Mouse (Mus musculus): Measurements from ENCODE around the gene Agr3. TPM values are rescaled to one million over a fixed set of nuclear protein-coding genes. Genes with fewer than 3 reads are reported as not detected.

Agr3 gene
- polyA plus RNA-seq (2011; ENCODE audit: insufficient read length, low read depth, missing spikeins), result not detected in 2 replicates

GRCm38 (mm10) chr12:35925402-35925801, at the start of gene Agr3:
TSS of gene Agr3 (plus strand) at chr12:35925620.
- H3K27ac ChIP-seq (ENCODE audit: insufficient read depth, low read length), result no peak within 1 kb of the TSS
- H3K4me1 ChIP-seq (ENCODE audit: control insufficient read depth, insufficient read depth, low read length), result no peaks in the 10 kb centered on the region
- no peak for TF ChIP-seq POLR2A (IDR thresholded peaks at IDR 0.05; ENCODE audit: low read depth, low read length)
- TF ChIP-seq CTCF (IDR thresholded peaks at IDR 0.05; ENCODE audit: borderline replicate concordance, insufficient read depth, low read length), result no peak
- no peak within 1 kb of the TSS for H3K4me3 ChIP-seq (ENCODE audit: insufficient read depth, low read length)

DNA sequence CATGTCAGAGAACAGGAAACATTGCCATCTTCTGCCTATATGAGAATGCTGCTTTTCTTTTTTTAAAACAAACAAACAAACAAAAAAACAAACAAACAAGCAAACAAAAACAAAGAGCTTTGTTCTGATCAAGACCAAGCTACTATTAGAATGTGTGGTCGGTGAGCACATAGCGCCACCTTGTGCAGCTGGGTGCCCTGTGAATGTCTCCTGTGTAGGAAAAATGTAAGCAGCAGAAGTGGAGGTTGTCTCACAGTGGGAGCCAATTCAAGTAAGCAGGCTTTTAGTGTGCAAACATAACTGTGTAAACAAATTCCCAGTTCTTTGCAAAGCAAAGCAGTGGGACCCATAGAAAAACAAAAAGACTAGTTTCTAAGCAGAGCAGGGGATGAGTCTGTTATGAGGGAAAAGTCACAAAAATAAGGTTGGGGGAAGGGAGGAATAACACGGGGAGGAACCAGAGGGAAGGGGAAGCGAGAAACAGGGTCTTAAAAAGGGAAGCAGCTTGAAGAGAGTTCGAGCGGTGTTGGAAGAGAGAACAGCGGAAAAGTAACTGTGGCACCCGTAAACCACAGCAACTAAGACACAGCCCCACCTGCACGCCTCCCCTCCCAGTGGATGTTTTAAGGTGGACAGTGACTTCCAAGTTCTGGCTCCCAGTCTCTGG, 40.4 kb upstream of the Agr3 start:
- peak; percentile 77; the same call in 1 of the 2 replicates for TF ChIP-seq CTCF (IDR thresholded peaks at IDR 0.05; ENCODE audit: borderline replicate concordance, insufficient read depth, low read length)
- no peak for TF ChIP-seq POLR2A (IDR thresholded peaks at IDR 0.05; ENCODE audit: low read depth, low read length)

DNA sequence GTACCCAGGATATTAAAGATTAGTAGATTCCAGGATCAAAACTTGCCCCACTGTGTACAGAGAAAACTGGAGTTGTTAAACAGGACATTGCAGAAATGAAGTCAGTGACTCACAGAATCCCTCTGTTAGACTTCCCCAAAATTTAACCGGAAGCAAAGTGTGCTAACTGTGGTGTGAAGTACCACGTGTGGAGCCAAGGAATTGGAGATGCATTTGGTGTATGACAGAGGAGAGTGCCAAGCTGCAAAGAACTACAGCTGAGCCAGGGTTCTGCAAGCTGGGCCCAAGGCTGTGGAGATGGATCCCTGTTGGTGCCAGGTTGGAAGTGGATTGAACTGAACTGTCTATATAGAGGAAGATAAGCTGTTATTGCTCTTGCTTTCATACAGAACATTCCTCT, 36.0 kb upstream of the Agr3 start:
- no peak overlapping the region for H3K4me3 ChIP-seq (ENCODE audit: insufficient read depth, low read length)
- TF ChIP-seq CTCF (IDR thresholded peaks at IDR 0.05; ENCODE audit: borderline replicate concordance, insufficient read depth, low read length) (no peak), POLR2A (IDR thresholded peaks at IDR 0.05; ENCODE audit: low read depth, low read length) (no peak)
- H3K27ac ChIP-seq (ENCODE audit: insufficient read depth, low read length), result no peak overlapping the region
- no peaks in the 10 kb centered on the region for H3K4me1 ChIP-seq (ENCODE audit: control insufficient read depth, insufficient read depth, low read length)

More for the DNA sequence above, 40.4 kb upstream of the Agr3 start:
- H3K4me3 ChIP-seq (ENCODE audit: insufficient read depth, low read length), result no peak overlapping the region
- no peaks in the 10 kb centered on the region for H3K4me1 ChIP-seq (ENCODE audit: control insufficient read depth, insufficient read depth, low read length)
- no peak overlapping the region for H3K27ac ChIP-seq (ENCODE audit: insufficient read depth, low read length)

- Histone ChIP-seq H3K4me1 (ENCODE audit: control insufficient read depth, insufficient read depth, low read length) (no peaks in the 10 kb centered on the region), H3K27ac (ENCODE audit: insufficient read depth, low read length) (no peak overlapping the region), H3K4me3 (ENCODE audit: insufficient read depth, low read length) (no peak overlapping the region)
- no peak for TF ChIP-seq POLR2A (IDR thresholded peaks at IDR 0.05; ENCODE audit: low read depth, low read length)
- no peak for TF ChIP-seq CTCF (IDR thresholded peaks at IDR 0.05; ENCODE audit: borderline replicate concordance, insufficient read depth, low read length)
These were observed 34.7 kb upstream of the Agr3 start for GRCm38 (mm10) chr12:35890756-35891155.

GRCm38 (mm10) chr12:35894304-35894900, 31.0 kb upstream of the Agr3 start:
- no peak overlapping the region for H3K27ac ChIP-seq (ENCODE audit: insufficient read depth, low read length)
- H3K4me3 ChIP-seq (ENCODE audit: insufficient read depth, low read length), result no peak overlapping the region
- TF ChIP-seq POLR2A (IDR thresholded peaks at IDR 0.05; ENCODE audit: low read depth, low read length) (no peak), CTCF (IDR thresholded peaks at IDR 0.05; ENCODE audit: borderline replicate concordance, insufficient read depth, low read length) (no peak)
- H3K4me1 ChIP-seq (ENCODE audit: control insufficient read depth, insufficient read depth, low read length), result no peaks in the 10 kb centered on the region

DNA sequence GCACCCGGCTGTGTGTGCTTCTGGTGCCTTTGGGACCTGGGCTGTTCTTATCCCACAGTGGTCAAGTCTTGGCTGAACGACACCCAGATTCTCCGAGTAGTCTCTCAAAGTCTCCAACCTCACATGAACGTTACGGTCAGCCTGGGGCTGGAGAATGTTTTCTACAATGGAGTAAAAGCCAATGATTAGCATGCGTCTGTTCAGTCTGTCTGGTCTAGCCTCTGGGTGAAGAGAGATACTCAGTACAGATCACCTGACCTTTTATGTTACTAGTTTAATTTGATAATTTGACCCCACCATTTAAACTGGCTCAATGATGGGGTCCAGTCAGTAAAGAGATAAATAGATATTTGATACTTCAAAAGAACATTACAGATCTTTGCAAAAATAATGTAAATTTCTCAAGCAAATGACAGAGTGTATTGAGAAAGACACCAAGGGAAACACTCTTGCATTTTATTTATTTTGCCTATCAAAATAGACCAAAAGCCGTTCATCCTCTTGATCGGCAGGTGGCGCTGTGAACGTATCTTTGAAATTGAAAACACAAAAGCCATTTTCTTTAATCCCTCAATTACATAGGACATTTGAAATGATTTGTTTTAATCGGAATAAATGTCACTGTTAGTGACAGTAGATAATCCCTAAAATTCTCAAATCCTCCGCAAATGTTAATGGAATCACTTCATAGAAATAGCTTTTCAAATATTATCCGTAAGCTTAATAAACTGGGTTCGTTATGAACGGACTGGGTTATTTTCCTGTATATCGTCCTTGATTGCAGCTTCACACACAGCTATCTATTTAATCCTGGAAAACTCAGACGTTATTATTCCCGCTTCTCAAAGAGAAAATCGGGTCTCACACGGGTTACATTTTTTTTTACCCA, 29.3 kb upstream of the Agr3 start:
- H3K4me1 ChIP-seq (ENCODE audit: control insufficient read depth, insufficient read depth, low read length), result no peaks in the 10 kb centered on the region
- TF ChIP-seq POLR2A (IDR thresholded peaks at IDR 0.05; ENCODE audit: low read depth, low read length) (no peak), CTCF (IDR thresholded peaks at IDR 0.05; ENCODE audit: borderline replicate concordance, insufficient read depth, low read length) (no peak)
- H3K4me3 ChIP-seq (ENCODE audit: insufficient read depth, low read length), result peak overlapping the region; percentile 11; the same call in 1 of the 2 replicates
- no peak overlapping the region for H3K27ac ChIP-seq (ENCODE audit: insufficient read depth, low read length)

DNA sequence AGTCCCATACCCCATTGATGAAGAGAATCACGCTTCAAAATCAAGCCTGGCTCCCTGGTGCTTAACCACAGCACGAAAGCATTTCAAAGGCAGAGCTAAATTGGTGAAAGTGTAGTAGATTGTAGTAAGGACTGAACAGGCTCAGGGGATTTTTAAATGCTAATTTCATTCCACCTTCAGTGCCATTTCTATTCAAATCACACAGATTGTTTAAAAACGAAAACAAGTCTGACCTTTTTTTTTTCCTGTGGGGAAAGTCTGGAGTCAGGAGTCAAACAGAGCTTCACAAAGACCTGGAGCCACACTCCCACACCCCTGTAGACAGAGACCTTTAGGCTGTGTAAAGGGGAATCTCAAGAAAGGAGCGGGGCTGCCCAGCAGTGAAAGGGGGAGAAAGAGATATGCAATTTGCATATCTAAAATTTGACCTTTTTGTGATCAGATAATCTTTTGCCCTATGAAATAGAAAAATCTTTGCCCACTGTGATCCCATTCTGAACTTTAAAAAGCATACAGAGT, 28.6 kb upstream of the Agr3 start:
- H3K27ac ChIP-seq (ENCODE audit: insufficient read depth, low read length), result no peak overlapping the region
- H3K4me1 ChIP-seq (ENCODE audit: control insufficient read depth, insufficient read depth, low read length), result no peaks in the 10 kb centered on the region
- H3K4me3 ChIP-seq (ENCODE audit: insufficient read depth, low read length), result peak overlapping the region; percentile 11; the same call in 1 of the 2 replicates
- TF ChIP-seq CTCF (IDR thresholded peaks at IDR 0.05; ENCODE audit: borderline replicate concordance, insufficient read depth, low read length) (no peak), POLR2A (IDR thresholded peaks at IDR 0.05; ENCODE audit: low read depth, low read length) (no peak)

- H3K4me3 ChIP-seq (ENCODE audit: insufficient read depth, low read length), result no peak overlapping the region
- H3K4me1 ChIP-seq (ENCODE audit: control insufficient read depth, insufficient read depth, low read length), result no peaks in the 10 kb centered on the region
- no peak overlapping the region for H3K27ac ChIP-seq (ENCODE audit: insufficient read depth, low read length)
- TF ChIP-seq POLR2A (IDR thresholded peaks at IDR 0.05; ENCODE audit: low read depth, low read length) (no peak), CTCF (IDR thresholded peaks at IDR 0.05; ENCODE audit: borderline replicate concordance, insufficient read depth, low read length) (no peak)
These were observed 14.8 kb upstream of the Agr3 start for GRCm38 (mm10) chr12:35910632-35911031.

GRCm38 (mm10) chr12:35915813-35916212, 9.6 kb upstream of the Agr3 start:
- Histone ChIP-seq H3K4me1 (ENCODE audit: control insufficient read depth, insufficient read depth, low read length) (no peaks in the 10 kb centered on the region), H3K27ac (ENCODE audit: insufficient read depth, low read length) (no peak overlapping the region), H3K4me3 (ENCODE audit: insufficient read depth, low read length) (no peak overlapping the region)
- TF ChIP-seq POLR2A (IDR thresholded peaks at IDR 0.05; ENCODE audit: low read depth, low read length) (no peak), CTCF (IDR thresholded peaks at IDR 0.05; ENCODE audit: borderline replicate concordance, insufficient read depth, low read length) (no peak)
